Mouse (Mus musculus) intestine, embryonic 14.5 days (tissue): ENCODE results near the gene Nckipsd. TPM values are rescaled to one million over a fixed set of nuclear protein-coding genes. Genes with fewer than 3 reads are reported as not detected.

Experiments used
- ATAC-seq: fragments of 200-750 bp; cut with Nextera tagmentation; replicated peaks from 2 replicates; pipeline ENCODE4 v1.8.0; 2017; ENCODE audit warnings: low read depth, moderate number of reproducible peaks, moderate TSS enrichment, moderate library complexity; ENCODE audit not compliant: low FRiP score, low TSS enrichment
- DNase-seq: peaks from one replicate; pipeline ENCODE4 v3.0.0-alpha.2; 2018; ENCODE audit warnings: low spot score
- H3K27ac ChIP-seq: fragments of 300-500 bp; sonication (generic); 2 replicates; pipeline ENCODE4 v1.5.1; 2014; ENCODE audit warnings: low read depth, mild to moderate bottlenecking, control low read depth
- H3K27me3 ChIP-seq: fragments of 300-500 bp; sonication (generic); replicated peaks from 2 replicates; pipeline ENCODE4 v1.6.1; 2014; ENCODE audit warnings: low read length, control low read depth; ENCODE audit not compliant: control insufficient read depth, insufficient read depth
- H3K36me3 ChIP-seq: fragments of 300-500 bp; sonication (generic); 2 replicates; pipeline ENCODE4 v1.6.1; 2014; ENCODE audit warnings: low read length, control low read depth; ENCODE audit not compliant: control insufficient read depth, insufficient read depth
- H3K4me1 ChIP-seq: fragments of 300-500 bp; sonication (generic); replicated peaks from 2 replicates; pipeline ENCODE4 v1.6.1; 2014; ENCODE audit warnings: low read length, control low read depth, mixed read lengths; ENCODE audit not compliant: control insufficient read depth, insufficient read depth
- H3K4me2 ChIP-seq: fragments of 300-500 bp; sonication (generic); 2 replicates; pipeline ENCODE4 v1.6.1; 2014; ENCODE audit warnings: low read length
- H3K4me3 ChIP-seq: fragments of 300-500 bp; sonication (generic); 2 replicates; pipeline ENCODE4 v1.5.1; 2014; ENCODE audit warnings: low read depth, low read length, control low read depth, mixed read lengths
- H3K9ac ChIP-seq: fragments of 300-500 bp; sonication (generic); 2 replicates; pipeline ENCODE4 v1.6.1; 2014; ENCODE audit warnings: mild to moderate bottlenecking, low read length
- H3K9me3 ChIP-seq: fragments of 300-500 bp; sonication (generic); 2 replicates; pipeline ENCODE4 v1.6.1; 2016; ENCODE audit warnings: low read length, control low read depth; ENCODE audit not compliant: control insufficient read depth
- WGBS: fragments of 180-500 bp; shearing (Covaris S2); extraction: QIAGEN DNeasy Blood & Tissue Kit; methylation state at CpG from one replicate; pipeline ENCODE4 v1.1.7; 2014; 5-methylcytosine and 5-hydroxymethylcytosine counted together
- polyA plus RNA-seq: library from polyadenylated mRNA; unstranded; fragments of >200 nt; fragmentation: Nextera tagmentation; extraction: Ambion mirVana; gene quantifications from 2 replicates; pipeline ENCODE4 v1.2.1, GENCODE M21; 2014

Nckipsd gene
- polyA plus RNA-seq, 1 experiment from 2014 or later = 14.3 TPM

GRCm38 (mm10) chr9:108824755-108825413, 16.7 kb downstream of the Nckipsd start:
- Histone ChIP-seq H3K27ac (no peak overlapping the region), H3K27me3 (peaks cover 78% of the 10 kb centered on the region), H3K36me3 (no peaks in the 10 kb centered on the region), H3K9ac (no peak overlapping the region), H3K4me2 (0 out of 2 replicates have a peak overlapping the region, but pooled peaks have one; percentile 51), H3K4me1 (peaks cover 8% of the 10 kb centered on the region), H3K4me3 (no peak overlapping the region), H3K9me3 (no peaks in the 10 kb centered on the region)
- DNase-seq = no peak
- WGBS = 1% methylated on average over 31 of the region's 31 CpGs
- 0 out of 2 replicates have a peak, but pooled peaks have one; percentile 30 for ATAC-seq

GRCm38 (mm10) chr9:108825820-108826699, 17.9 kb downstream of the Nckipsd start, which contains the start of gene Celsr3:
TSS of gene Celsr3 (plus strand) at chr9:108826320.
- peak; percentile 83 for DNase-seq
- WGBS = 4% methylated on average over 57 of the region's 70 CpGs
- H3K9me3 ChIP-seq = no peaks in the 10 kb centered on the region

GRCm38 (mm10) chr9:108826700-108827340, 18.7 kb downstream of the Nckipsd start:
- Histone ChIP-seq H3K27ac (no peak overlapping the region), H3K4me2 (peak overlapping the region; percentile 67), H3K4me1 (peaks cover 10% of the 10 kb centered on the region), H3K9ac (no peak overlapping the region), H3K4me3 (peak overlapping the region; percentile 42), H3K9me3 (no peaks in the 10 kb centered on the region), H3K27me3 (peaks cover 97% of the 10 kb centered on the region), H3K36me3 (no peaks in the 10 kb centered on the region)
- peak; percentile 54 for ATAC-seq
- peak; percentile 94 for DNase-seq
- WGBS = 3% methylated on average over 39 of the region's 39 CpGs

More at GRCm38 (mm10) chr9:108825820-108826699, 17.9 kb downstream of the Nckipsd start, which contains the start of gene Celsr3:
- Histone ChIP-seq H3K27ac (no peak within 1 kb of the TSS), H3K27me3 (peaks cover 90% of the 10 kb centered on the region), H3K4me2 (peak within 1 kb of the TSS; percentile 67), H3K9ac (no peak within 1 kb of the TSS), H3K4me3 (peak within 1 kb of the TSS; percentile 42), H3K36me3 (no peaks in the 10 kb centered on the region), H3K4me1 (peaks cover 8% of the 10 kb centered on the region)
- peak; percentile 50 for ATAC-seq

DNA sequence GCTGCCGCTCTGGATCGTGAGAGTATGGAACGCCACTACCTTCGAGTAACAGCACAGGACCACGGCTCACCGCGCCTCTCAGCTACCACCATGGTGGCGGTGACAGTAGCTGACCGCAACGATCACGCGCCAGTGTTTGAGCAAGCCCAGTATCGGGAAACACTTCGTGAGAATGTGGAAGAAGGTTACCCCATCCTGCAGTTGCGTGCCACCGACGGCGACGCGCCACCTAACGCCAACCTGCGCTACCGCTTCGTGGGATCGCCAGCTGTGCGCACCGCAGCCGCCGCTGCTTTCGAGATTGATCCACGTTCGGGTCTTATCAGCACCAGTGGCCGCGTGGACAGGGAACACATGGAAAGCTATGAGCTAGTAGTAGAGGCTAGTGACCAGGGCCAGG, 19.3 kb downstream of the Nckipsd start:
- H3K9me3 ChIP-seq = no peaks in the 10 kb centered on the region
- H3K4me1 ChIP-seq = peaks cover 13% of the 10 kb centered on the region
- H3K4me2 ChIP-seq = peak overlapping the region; percentile 67
- H3K36me3 ChIP-seq = no peaks in the 10 kb centered on the region
- peaks cover 92% of the 10 kb centered on the region for H3K27me3 ChIP-seq
- H3K27ac ChIP-seq = no peak overlapping the region
- DNase-seq (no peak), ATAC-seq (no peak)
- peak overlapping the region; percentile 42 for H3K4me3 ChIP-seq
- WGBS = 12% methylated on average over 34 of the region's 34 CpGs
- H3K9ac ChIP-seq = no peak overlapping the region

DNA sequence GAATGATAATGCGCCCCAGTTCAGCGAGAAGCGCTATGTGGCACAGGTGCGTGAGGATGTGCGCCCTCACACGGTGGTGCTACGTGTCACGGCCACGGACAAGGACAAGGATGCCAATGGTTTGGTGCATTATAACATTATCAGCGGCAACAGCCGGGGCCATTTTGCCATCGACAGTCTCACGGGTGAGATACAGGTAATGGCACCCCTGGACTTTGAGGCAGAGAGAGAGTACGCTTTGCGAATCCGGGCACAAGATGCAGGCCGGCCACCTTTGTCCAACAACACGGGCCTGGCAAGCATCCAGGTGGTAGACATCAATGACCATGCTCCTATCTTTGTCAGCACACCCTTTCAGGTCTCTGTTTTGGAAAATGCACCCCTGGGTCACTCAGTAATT, 19.7 kb downstream of the Nckipsd start:
- no peak overlapping the region for H3K4me2 ChIP-seq
- peaks cover 13% of the 10 kb centered on the region for H3K4me1 ChIP-seq
- no peaks in the 10 kb centered on the region for H3K9me3 ChIP-seq
- DNase-seq (no peak), ATAC-seq (no peak)
- no peak overlapping the region for H3K9ac ChIP-seq
- peaks cover 89% of the 10 kb centered on the region for H3K27me3 ChIP-seq
- 0 out of 2 replicates have a peak overlapping the region, but pooled peaks have one; percentile 42 for H3K4me3 ChIP-seq
- H3K36me3 ChIP-seq = no peaks in the 10 kb centered on the region
- H3K27ac ChIP-seq = no peak overlapping the region
- WGBS = 57% methylated on average over 18 of the region's 18 CpGs

DNA sequence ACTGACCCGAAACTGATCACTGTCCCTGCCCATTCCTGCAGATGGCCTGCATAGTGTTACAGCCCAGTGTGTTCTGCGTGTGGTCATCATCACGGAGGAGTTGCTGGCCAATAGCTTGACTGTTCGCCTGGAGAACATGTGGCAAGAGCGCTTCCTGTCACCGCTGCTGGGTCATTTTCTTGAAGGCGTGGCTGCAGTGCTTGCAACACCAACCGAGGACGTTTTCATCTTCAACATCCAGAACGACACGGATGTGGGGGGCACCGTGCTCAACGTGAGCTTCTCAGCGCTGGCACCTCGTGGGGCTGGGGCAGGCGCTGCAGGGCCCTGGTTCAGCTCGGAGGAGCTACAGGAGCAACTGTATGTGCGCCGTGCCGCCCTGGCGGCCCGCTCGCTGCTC, 23.5 kb downstream of the Nckipsd start:
- WGBS = 5% methylated on average over 23 of the region's 23 CpGs
- Histone ChIP-seq H3K4me3 (peak overlapping the region; percentile 41), H3K9ac (no peak overlapping the region), H3K36me3 (no peaks in the 10 kb centered on the region), H3K4me1 (peaks cover 10% of the 10 kb centered on the region), H3K4me2 (peak overlapping the region; percentile 78), H3K27ac (no peak overlapping the region), H3K27me3 (peaks cover 63% of the 10 kb centered on the region), H3K9me3 (no peaks in the 10 kb centered on the region)
- ATAC-seq = 0 out of 2 replicates have a peak, but pooled peaks have one; percentile 2
- DNase-seq = no peak

- H3K27me3 ChIP-seq = peaks cover 55% of the 10 kb centered on the region
Observed at GRCm38 (mm10) chr9:108832390-108833108, 24.4 kb downstream of the Nckipsd start.

GRCm38 (mm10) chr9:108842989-108843388, 34.8 kb downstream of the Nckipsd start:
- 10% methylated on average over 14 of the region's 14 CpGs for WGBS
- no peaks in the 10 kb centered on the region for H3K9me3 ChIP-seq
- no peak for ATAC-seq

More at GRCm38 (mm10) chr9:108832390-108833108, 24.4 kb downstream of the Nckipsd start:
- H3K9ac ChIP-seq = no peak overlapping the region
- no peaks in the 10 kb centered on the region for H3K36me3 ChIP-seq
- peak; percentile 93 for DNase-seq
- ATAC-seq = peak; percentile 96
- H3K4me2 ChIP-seq = peak overlapping the region; percentile 78
- peak overlapping the region; percentile 41 for H3K4me3 ChIP-seq
- H3K27ac ChIP-seq = no peak overlapping the region
- 4% methylated on average over 45 of the region's 46 CpGs for WGBS
- H3K9me3 ChIP-seq = no peaks in the 10 kb centered on the region
- peaks cover 6% of the 10 kb centered on the region; the same call in 1 of the 2 replicates for H3K4me1 ChIP-seq

More at GRCm38 (mm10) chr9:108842989-108843388, 34.8 kb downstream of the Nckipsd start:
- no peak overlapping the region for H3K27ac ChIP-seq
- peak; percentile 54 for DNase-seq
- 0 out of 2 replicates have a peak, but pooled peaks cover 11% of the 10 kb centered on the region for H3K27me3 ChIP-seq
- H3K9ac ChIP-seq = no peak overlapping the region
- no peaks in the 10 kb centered on the region for H3K4me1 ChIP-seq
- H3K4me2 ChIP-seq = peak overlapping the region; percentile 25
- no peaks in the 10 kb centered on the region for H3K36me3 ChIP-seq
- no peak overlapping the region for H3K4me3 ChIP-seq
